8 mouse cellular contexts compared by ENCODE assay signal in genomic region chr11:29861750-29862397, GRCm38 (mm10). TPM values are rescaled to one million over a fixed set of nuclear protein-coding genes. Genes with fewer than 3 reads are reported as not detected.
DNase-seq lines count a peak whose midpoint lies in the region; ATAC-seq lines count a peak whose summit lies in the region.

No protein-coding gene starts in this region.

- no peaks in the 10 kb centered on the region for H3K36me3 ChIP-seq in kidney, embryonic 16.5 days (ENCODE audit: insufficient read depth, low read length)
- H3K36me3 ChIP-seq in macrophage (ENCODE audit: inconsistent target), result no peaks in the 10 kb centered on the region

- ATAC-seq in cerebellum, adult (ENCODE audit: insufficient number of reproducible peaks, low FRiP score, low TSS enrichment), result peak; percentile 61; the same call in 1 of the 2 replicates
- ATAC-seq in kidney, embryonic 16.5 days (ENCODE audit: low FRiP score, low TSS enrichment), result peak; percentile 63; the same call in 1 of the 2 replicates

- no peak overlapping the region for H3K4me3 ChIP-seq in kidney, embryonic 16.5 days (ENCODE audit: low read length)
- no peak overlapping the region for H3K4me3 ChIP-seq in macrophage (ENCODE audit: inconsistent target)

- no peak overlapping the region for H3K4me2 ChIP-seq in kidney, embryonic 16.5 days (replicated peaks; ENCODE audit: low read depth, low read length)

- no peak overlapping the region for H3K9ac ChIP-seq in kidney, embryonic 16.5 days (replicated peaks; ENCODE audit: low read length)

- 49% methylated on average over 2 of the region's 2 CpGs for WGBS in kidney, embryonic 16.5 days
- WGBS in macrophage (ENCODE audit: missing documents), result 61% methylated on average over 2 of the region's 2 CpGs

- no peaks in the 10 kb centered on the region for H3K27me3 ChIP-seq in kidney, embryonic 16.5 days (ENCODE audit: insufficient read depth, low read length)

- no peaks in the 10 kb centered on the region for H3K4me1 ChIP-seq in kidney, embryonic 16.5 days (ENCODE audit: insufficient read depth, low read length)

- no peak for DNase-seq in cerebellum, adult 11-12 months
- DNase-seq in urinary bladder, postnatal 14 days (ENCODE audit: low spot score), result peak; percentile 34
- no peak for DNase-seq in urinary bladder, adult 18-20 months (ENCODE audit: low spot score in 2 of 2)
- DNase-seq in embryo, embryonic 11 days, result peak; percentile 55
- peak; percentile 59 to 62 for DNase-seq in right cerebral cortex, postnatal 10 days (ENCODE audit: low spot score in 2 of 2)

- no peaks in the 10 kb centered on the region for H3K9me3 ChIP-seq in kidney, embryonic 16.5 days (ENCODE audit: low read length)

- H3K27ac ChIP-seq in kidney, embryonic 16.5 days (ENCODE audit: low read length), result no peak overlapping the region
- peak overlapping the region; percentile 43 for H3K27ac ChIP-seq in macrophage

- H3K79me2 ChIP-seq in macrophage (ENCODE audit: inconsistent target), result no peaks in the 10 kb centered on the region

RNA-seq across cellular contexts. Expression of gene 4931440F15Rik, which starts 36.4 kb away (rescaled TPM):
- 0.05 and 0.17 TPM in 2 replicates for polyA plus RNA-seq in kidney, embryonic 16.5 days (2015; fragmentation: Nextera tagmentation; extraction: Ambion mirVana)
- total RNA-seq in macrophage (2018; cell fraction: chromatin; rRNA removed), result 1 to 10 TPM in 13 of 26 experiments, under 1 TPM in 13; 0.21 to 1.8 (median 1.0) TPM
- total RNA-seq in macrophage (2018; cell fraction: cytosol; rRNA removed), result under 1 TPM in 7 of 26 experiments, not detected in 19; 0.03 to 0.18 (median 0.05) TPM
- 1 to 10 TPM in 1 of 26 experiments, under 1 TPM in 23, not detected in 2; 0.12 to 1.1 (median 0.46) TPM for total RNA-seq in macrophage (2018; cell fraction: nucleus; rRNA removed)
- polyA plus RNA-seq in macrophage (2018), result not detected in 3 replicates

Comparison
In these comparisons a context has a peak if more than half of its experiments do, and no peak if none do; other contexts are left out.
1. DNase-seq: peak in urinary bladder, postnatal 14 days (single experiment), embryo, embryonic 11 days (single experiment) and right cerebral cortex, postnatal 10 days (2 of 2); none in cerebellum, adult 11-12 months (single experiment) and urinary bladder, adult 18-20 months (0 of 2).